Mouse (Mus musculus): ENCODE measurements around the gene Arhgap15.

DNA sequence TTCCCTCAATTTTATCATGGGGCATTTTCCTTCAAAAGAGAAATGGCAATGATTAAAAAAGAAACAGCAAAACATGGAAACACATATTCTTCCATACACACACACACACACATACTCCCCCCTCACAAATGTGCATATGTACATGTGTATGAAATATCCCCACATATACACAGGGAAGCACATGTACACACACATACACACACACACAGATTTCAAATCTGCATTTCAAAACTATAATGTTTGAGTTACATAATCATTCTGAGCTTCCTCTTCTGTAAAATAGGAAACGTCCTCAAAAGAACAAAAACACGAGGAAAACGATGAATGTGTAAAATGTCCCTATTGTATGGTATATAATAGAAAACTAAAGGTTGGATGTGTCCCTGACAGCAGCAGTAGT, 13.1 kb downstream of the Arhgap15 start:
- TF ChIP-seq CTCF (IDR thresholded peaks at IDR 0.05; ENCODE audit: extremely low read depth, insufficient read depth, insufficient read length, insufficient replicate concordance) (no peak), POLR2A (IDR thresholded peaks at IDR 0.05; ENCODE audit: low read depth, low read length) (no peak)
